Comparison of ENCODE assay signal across 8 mouse cellular contexts in genomic region chr11:97328148-97328547, GRCm38 (mm10). TPM values are rescaled to one million over a fixed set of nuclear protein-coding genes. Genes with fewer than 3 reads are reported as not detected.
DNase-seq lines count a peak whose midpoint lies in the region; ATAC-seq lines count a peak whose summit lies in the region.

No protein-coding gene starts in this region.

- peak; percentile 84 for ATAC-seq in erythroblast, adult 5-6 weeks (replicated peaks; ENCODE audit: low FRiP score, poor library complexity, severe bottlenecking)

- intact Hi-C loops in heart, postnatal 25 days (cut with DNase I): loop anchor here (2.0 to 5.0 kb wide), 3 partner anchors 111 to 257 kb away; no protein-coding TSS in a partner anchor

- DNase-seq in heart, adult 8-10 months (ENCODE audit: low spot score): peak; percentile 60
- no peak for DNase-seq in heart, postnatal 25 days (ENCODE audit: low spot score)
- DNase-seq in A20 (ENCODE audit: low read depth, low spot score) (peak; percentile 65), R1 (ENCODE audit: low read depth, low spot score) (peak; percentile 89)
- DNase-seq in layer of hippocampus, postnatal 10 days (ENCODE audit: low spot score in 2 of 2): peak; percentile 73 to 76
- DNase-seq in mesoderm, embryonic 11.5 days (ENCODE audit: low read depth, low spot score): peak; percentile 78
- DNase-seq in testis, postnatal 10 days (ENCODE audit: low spot score): peak; percentile 80

RNA-seq across cellular contexts. Expression of gene Mrpl45, which starts 12.6 kb away (rescaled TPM):
- total RNA-seq in heart, adult 8-10 months (2022): 10 to 100 TPM; 49.9 to 64.7 (median 56.9) TPM
- total RNA-seq in heart, postnatal 25 days (2021): 10 to 100 TPM; 57.8 to 60.6 TPM
- total RNA-seq in erythroblast, adult 5-6 weeks (2015; ENCODE audit: low replicate concordance): 3.6 and 7.3 TPM in 2 replicates
- 3.7 and 9.2 TPM in 2 replicates for total RNA-seq in erythroblast, adult 5-6 weeks (2017; ENCODE audit: low replicate concordance)
- total RNA-seq in layer of hippocampus, postnatal 10 days (2021): 10 to 100 TPM; 22.8 to 23.7 TPM

RNA-seq across cellular contexts. Expression of gene Gpr179, which starts 23.7 kb away (rescaled TPM):
- under 1 TPM in 3 of 4 experiments, not detected in 1; 0.06 to 0.12 (median 0.06) TPM for total RNA-seq in heart, adult 8-10 months (2022)
- total RNA-seq in heart, postnatal 25 days (2021): under 1 TPM; 0.05 to 0.06 TPM
- not detected in 2 replicates for total RNA-seq in erythroblast, adult 5-6 weeks (2015; ENCODE audit: low replicate concordance)
- total RNA-seq in erythroblast, adult 5-6 weeks (2017; ENCODE audit: low replicate concordance): not detected in 2 replicates
- total RNA-seq in layer of hippocampus, postnatal 10 days (2021): under 1 TPM; 0.34 to 0.42 TPM

RNA-seq across cellular contexts. Expression of gene Socs7, which starts 34.2 kb away (rescaled TPM):
- 10 to 100 TPM; 19.2 to 23.4 (median 20.0) TPM for total RNA-seq in heart, adult 8-10 months (2022)
- total RNA-seq in heart, postnatal 25 days (2021): 10 to 100 TPM; 17.9 to 19.9 TPM
- total RNA-seq in erythroblast, adult 5-6 weeks (2015; ENCODE audit: low replicate concordance): 1.0 and 3.1 TPM in 2 replicates
- total RNA-seq in erythroblast, adult 5-6 weeks (2017; ENCODE audit: low replicate concordance): 2.0 and 3.1 TPM in 2 replicates
- total RNA-seq in layer of hippocampus, postnatal 10 days (2021): 10 to 100 TPM; 69.2 to 72.6 TPM

RNA-seq across cellular contexts. Expression of gene Npepps, which starts 47.7 kb away (rescaled TPM):
- total RNA-seq in heart, adult 8-10 months (2022): 10 to 100 TPM; 78.1 to 82.3 (median 79.1) TPM
- 10 to 100 TPM; 75.6 to 79.8 TPM for total RNA-seq in heart, postnatal 25 days (2021)
- 18.1 and 21.7 TPM in 2 replicates for total RNA-seq in erythroblast, adult 5-6 weeks (2015; ENCODE audit: low replicate concordance)
- 7.2 and 21.7 TPM in 2 replicates for total RNA-seq in erythroblast, adult 5-6 weeks (2017; ENCODE audit: low replicate concordance)
- 100 to 1,000 TPM; 144 to 159 TPM for total RNA-seq in layer of hippocampus, postnatal 10 days (2021)

Comparison
In these comparisons a context has a peak if more than half of its experiments do, and no peak if none do; other contexts are left out.
1. RNA of gene Socs7, which starts 34.2 kb away (total RNA-seq): 69.2 to 72.6 TPM in layer of hippocampus, postnatal 10 days, 19.2 to 23.4 TPM in heart, adult 8-10 months and 17.9 to 19.9 TPM in heart, postnatal 25 days; 1.0 to 3.1 TPM in erythroblast, adult 5-6 weeks; every median in the first group is over 4 times any median in the second.